ENCODE assay signal across 8 mouse cellular contexts in genomic region chr12:69582613-69583269, GRCm38 (mm10). TPM values are rescaled to one million over a fixed set of nuclear protein-coding genes. Genes with fewer than 3 reads are reported as not detected.
DNase-seq lines count a peak whose midpoint lies in the region; ATAC-seq and TF ChIP-seq lines count a peak whose summit lies in the region.

TSS of gene Vcpkmt (minus strand) at chr12:69583028.

- peaks cover 8% of the 10 kb centered on the region for H3K27me3 ChIP-seq in E14TG2a.4 (ENCODE audit: insufficient read depth, low read length)
- H3K27me3 ChIP-seq in forebrain, embryonic 13.5 days: no peaks in the 10 kb centered on the region
- no peaks in the 10 kb centered on the region for H3K27me3 ChIP-seq in liver, postnatal 0 days (ENCODE audit: insufficient read depth, low read length)
- no peaks in the 10 kb centered on the region for H3K27me3 ChIP-seq in neural tube, embryonic 14.5 days (ENCODE audit: control insufficient read depth, insufficient read depth, low read length)

- peak; percentile 93 for DNase-seq in c-Kit-positive CD71-positive TER-119-positive erythroid progenitor cells, embryonic 14.5 days (ENCODE audit: low spot score)
- DNase-seq in heart, postnatal 10 days: peak; percentile 90
- DNase-seq in large intestine, adult 2 months (ENCODE audit: low read depth, low spot score): peak; percentile 76
- peak; percentile 92 for DNase-seq in liver, postnatal 0 days
- DNase-seq in testis, postnatal 10 days (ENCODE audit: low spot score): peak; percentile 92

- peak within 1 kb of the TSS; percentile 69 for H3K27ac ChIP-seq in forebrain, embryonic 13.5 days
- peak within 1 kb of the TSS; percentile 53 for H3K27ac ChIP-seq in liver, postnatal 0 days (ENCODE audit: low read depth)
- peak within 1 kb of the TSS; percentile 81 for H3K27ac ChIP-seq in neural tube, embryonic 14.5 days (ENCODE audit: low read depth, low read length)

- TF ChIP-seq EP300 in liver, postnatal 0 days (IDR thresholded peaks at IDR 0.05; ENCODE audit: low read depth): no peak

- peak within 1 kb of the TSS; percentile 75 for H3K4me2 ChIP-seq in forebrain, embryonic 13.5 days
- H3K4me2 ChIP-seq in liver, postnatal 0 days (ENCODE audit: low read depth, low read length): peak within 1 kb of the TSS; percentile 98
- H3K4me2 ChIP-seq in neural tube, embryonic 14.5 days (ENCODE audit: low read depth, low read length): peak within 1 kb of the TSS; percentile 69

- H3K36me3 ChIP-seq in E14TG2a.4 (ENCODE audit: insufficient read depth, low read length): peaks cover 27% of the 10 kb centered on the region
- peaks cover 40% of the 10 kb centered on the region for H3K36me3 ChIP-seq in forebrain, embryonic 13.5 days (ENCODE audit: poor library complexity, severe bottlenecking)
- peaks cover 32% of the 10 kb centered on the region for H3K36me3 ChIP-seq in liver, postnatal 0 days (replicated peaks; ENCODE audit: insufficient read depth, low read length)
- H3K36me3 ChIP-seq in neural tube, embryonic 14.5 days (ENCODE audit: control insufficient read depth, insufficient read depth, low read length): peaks cover 32% of the 10 kb centered on the region

- ATAC-seq in forebrain, embryonic 13.5 days: peak; percentile 98
- ATAC-seq in liver, postnatal 0 days: peak; percentile 99
- ATAC-seq in neural tube, embryonic 14.5 days (ENCODE audit: low read depth): peak; percentile 98

- no peaks in the 10 kb centered on the region for H3K9me3 ChIP-seq in E14TG2a.4 (ENCODE audit: low read length)
- no peaks in the 10 kb centered on the region for H3K9me3 ChIP-seq in forebrain, embryonic 13.5 days (replicated peaks)
- no peaks in the 10 kb centered on the region for H3K9me3 ChIP-seq in liver, postnatal 0 days (ENCODE audit: low read length)
- no peaks in the 10 kb centered on the region for H3K9me3 ChIP-seq in neural tube, embryonic 14.5 days (ENCODE audit: control insufficient read depth, low read length)

- H3K9ac ChIP-seq in forebrain, embryonic 13.5 days: peak within 1 kb of the TSS; percentile 88
- H3K9ac ChIP-seq in liver, postnatal 0 days (replicated peaks): peak within 1 kb of the TSS; percentile 81
- H3K9ac ChIP-seq in neural tube, embryonic 14.5 days (replicated peaks; ENCODE audit: low read depth, low read length): peak within 1 kb of the TSS; percentile 80

- intact Hi-C loops in heart, postnatal 10 days (cut with DNase I): loop anchor here (2.0 to 10.0 kb wide), 2 partner anchors 114 to 388 kb away; partner anchors contain the start of genes Dnaaf2 and Gm49383

- H3K4me3 ChIP-seq in E14TG2a.4 (replicated peaks; ENCODE audit: low read length): peak within 1 kb of the TSS; percentile 86
- H3K4me3 ChIP-seq in forebrain, embryonic 13.5 days: peak within 1 kb of the TSS; percentile 87
- H3K4me3 ChIP-seq in liver, postnatal 0 days (ENCODE audit: low read depth, low read length): peak within 1 kb of the TSS; percentile 89
- H3K4me3 ChIP-seq in neural tube, embryonic 14.5 days (ENCODE audit: low read depth, low read length): peak within 1 kb of the TSS; percentile 81

- under 1% methylated on average over 55 of the region's 56 CpGs for WGBS in forebrain, embryonic 13.5 days
- WGBS in large intestine, adult 2 months: under 1% methylated on average over 56 of the region's 56 CpGs
- 2% methylated on average over 56 of the region's 56 CpGs for WGBS in liver, postnatal 0 days (ENCODE audit: insufficient replicate concordance)
- WGBS in neural tube, embryonic 14.5 days: under 1% methylated on average over 55 of the region's 56 CpGs

- no peak for TF ChIP-seq CTCF in E14TG2a.4 (conservative IDR thresholded peaks at IDR 0.05; ENCODE audit: low read length)
- TF ChIP-seq CTCF in liver, postnatal 0 days (IDR thresholded peaks at IDR 0.05; ENCODE audit: low read depth): 0 out of 2 replicates have a peak, but pooled peaks have one; percentile 1

- H3K4me1 ChIP-seq in E14TG2a.4 (replicated peaks; ENCODE audit: low read depth, low read length): peaks cover 22% of the 10 kb centered on the region
- H3K4me1 ChIP-seq in forebrain, embryonic 13.5 days: peaks cover 25% of the 10 kb centered on the region
- H3K4me1 ChIP-seq in liver, postnatal 0 days (ENCODE audit: insufficient read depth): peaks cover 10% of the 10 kb centered on the region
- H3K4me1 ChIP-seq in neural tube, embryonic 14.5 days (ENCODE audit: control insufficient read depth, insufficient read depth, low read length): peaks cover 9% of the 10 kb centered on the region; the same call in 1 of the 2 replicates

RNA-seq across cellular contexts. Expression of gene Vcpkmt, which starts in this region (rescaled TPM):
- polyA plus RNA-seq in forebrain, embryonic 13.5 days (2015; fragmentation: Nextera tagmentation; extraction: Ambion mirVana): 26.0 and 26.9 TPM in 2 replicates
- 1 to 10 TPM; 4.8 to 5.6 TPM for total RNA-seq in heart, postnatal 10 days (2021)
- 7.5 and 10.2 TPM in 2 replicates for polyA plus RNA-seq in large intestine, adult 2 months (2012; rRNA removed)
- 7.0 and 9.1 TPM in 2 replicates for polyA plus RNA-seq in liver, postnatal 0 days (2015; fragmentation: Nextera tagmentation; extraction: Ambion mirVana)
- 22.3 and 26.1 TPM in 2 replicates for polyA plus RNA-seq in neural tube, embryonic 14.5 days (2014; fragmentation: Nextera tagmentation; extraction: Ambion mirVana)

Comparison
In these comparisons a context has a peak if more than half of its experiments do, and no peak if none do; other contexts are left out.
1. Peak in every context shown above with its lines: DNase-seq, ATAC-seq, H3K4me3 ChIP-seq and H3K27ac ChIP-seq.